Mouse (Mus musculus): ENCODE measurements around the gene Met.

DNA sequence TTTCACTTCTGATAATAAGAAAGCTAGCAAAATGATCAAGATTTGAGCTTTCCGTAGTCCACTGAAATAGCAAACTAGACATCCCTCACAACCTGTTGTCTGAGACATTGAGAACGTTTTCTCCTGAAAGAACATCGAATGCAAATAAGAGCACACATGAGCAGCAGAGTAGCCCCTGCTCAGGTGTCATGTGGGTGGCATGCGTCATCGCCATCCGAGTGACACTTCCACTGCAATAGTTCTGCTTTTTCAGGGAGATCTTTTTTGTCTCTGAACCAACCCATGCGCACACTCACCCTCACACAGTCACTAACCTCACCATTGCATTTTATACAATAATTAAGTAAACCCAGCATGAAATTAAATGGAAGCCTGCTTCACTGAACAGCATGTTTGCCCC is 78.8 kb downstream of the Met start:
- TF ChIP-seq CTCF (IDR thresholded peaks at IDR 0.05) (no peak), POLR2A (IDR thresholded peaks at IDR 0.05; ENCODE audit: insufficient read depth, low read depth, low read length) (no peak)

All from heart, adult 2 months (tissue).